Mouse (Mus musculus) stomach, embryonic 16.5 days (tissue): ENCODE measurements around the gene Ap3m1. TPM values are rescaled to one million over a fixed set of nuclear protein-coding genes. Genes with fewer than 3 reads are reported as not detected.
A peak's percentile ranks its signal among the peaks of the same experiment; 100 is the strongest.

Experiments
- ATAC-seq: fragments of 200-750 bp; cut with Nextera tagmentation; 2 replicates; pipeline ENCODE4 v1.8.0; 2017; ENCODE audit warnings: moderate number of reproducible peaks, moderate TSS enrichment; ENCODE audit not compliant: insufficient read depth, low FRiP score
- H3K27ac ChIP-seq: fragments of 300-500 bp; sonication (generic); 2 replicates; pipeline ENCODE4 v1.5.1; 2014; ENCODE audit warnings: low read length
- H3K27me3 ChIP-seq: fragments of 300-500 bp; sonication (generic); 2 replicates; pipeline ENCODE4 v1.6.1; 2014; ENCODE audit warnings: low read length, control low read depth, mixed read lengths; ENCODE audit not compliant: control insufficient read depth, insufficient read depth
- H3K36me3 ChIP-seq: fragments of 300-500 bp; sonication (generic); 2 replicates; pipeline ENCODE4 v1.6.1; 2014; ENCODE audit warnings: low read length; ENCODE audit not compliant: control insufficient read depth, insufficient read depth
- H3K4me1 ChIP-seq: fragments of 300-500 bp; sonication (generic); 2 replicates; pipeline ENCODE4 v1.6.1; 2014; ENCODE audit warnings: low read length, control low read depth, mixed read lengths; ENCODE audit not compliant: control insufficient read depth, insufficient read depth
- H3K4me2 ChIP-seq: fragments of 300-500 bp; sonication (generic); 2 replicates; pipeline ENCODE4 v1.6.1; 2014; ENCODE audit warnings: low read depth, low read length, mixed read lengths
- H3K4me3 ChIP-seq: fragments of 300-500 bp; sonication (generic); replicated peaks from 2 replicates; pipeline ENCODE4 v1.5.1; 2014; ENCODE audit warnings: mild to moderate bottlenecking, low read length
- H3K9ac ChIP-seq: fragments of 300-500 bp; sonication (generic); 2 replicates; pipeline ENCODE4 v1.6.1; 2014; ENCODE audit warnings: low read length
- H3K9me3 ChIP-seq: fragments of 300-500 bp; sonication (generic); replicated peaks from 2 replicates; pipeline ENCODE4 v1.6.1; 2016; ENCODE audit warnings: low read length, control low read depth; ENCODE audit not compliant: control insufficient read depth
- WGBS: fragments of 180-500 bp; shearing (Covaris S2); extraction: QIAGEN DNeasy Blood & Tissue Kit; methylation state at CpG from one replicate; pipeline ENCODE4 v1.1.7; 2014; 5-methylcytosine and 5-hydroxymethylcytosine counted together
- polyA plus RNA-seq: library from polyadenylated mRNA; unstranded; fragments of >200 nt; fragmentation: Nextera tagmentation; extraction: Ambion mirVana; gene quantifications from 2 replicates; pipeline ENCODE4 v1.2.1, GENCODE M21; 2015

Gene Ap3m1
- polyA plus RNA-seq, 1 experiment from 2014 or later: 73.8 TPM

DNA sequence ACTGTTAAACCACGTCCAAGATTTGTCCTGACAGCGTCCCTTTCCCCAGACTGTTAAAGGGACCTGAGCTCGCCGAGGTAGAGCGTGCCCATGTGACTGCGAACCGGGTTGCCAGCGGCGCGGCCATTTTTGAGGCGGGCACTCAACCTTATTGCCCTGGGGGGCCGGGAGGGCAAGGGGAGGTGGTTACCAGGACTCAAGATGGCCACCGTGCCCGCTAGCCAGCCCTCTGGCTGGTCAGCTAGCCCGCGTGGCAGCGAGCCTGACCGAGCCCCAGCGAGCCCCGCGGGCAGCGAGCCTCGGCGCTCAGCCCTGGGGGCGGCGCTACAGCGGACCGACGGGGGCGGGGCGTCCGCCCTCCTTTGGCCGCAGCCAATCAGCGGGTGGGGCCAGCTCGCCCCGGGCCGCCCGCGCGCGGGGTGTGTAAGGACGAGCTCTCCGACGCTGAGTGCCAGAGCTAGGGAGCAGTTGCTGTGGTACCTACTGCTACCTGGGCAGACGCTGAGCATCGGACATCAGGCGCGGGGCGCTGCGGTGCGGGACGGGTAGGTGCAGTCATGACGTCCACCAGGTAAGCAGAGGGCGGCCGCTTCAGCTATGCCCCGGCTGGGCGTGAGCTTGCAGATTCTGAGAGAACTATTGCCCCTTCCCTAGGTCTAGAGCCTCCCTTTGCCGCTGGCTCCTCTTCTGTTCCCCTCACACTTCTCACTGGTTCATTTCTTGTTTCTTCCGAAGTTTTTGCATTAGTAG lies 23.6 kb upstream of the Ap3m1 start:
- peak; percentile 98 for ATAC-seq

DNA sequence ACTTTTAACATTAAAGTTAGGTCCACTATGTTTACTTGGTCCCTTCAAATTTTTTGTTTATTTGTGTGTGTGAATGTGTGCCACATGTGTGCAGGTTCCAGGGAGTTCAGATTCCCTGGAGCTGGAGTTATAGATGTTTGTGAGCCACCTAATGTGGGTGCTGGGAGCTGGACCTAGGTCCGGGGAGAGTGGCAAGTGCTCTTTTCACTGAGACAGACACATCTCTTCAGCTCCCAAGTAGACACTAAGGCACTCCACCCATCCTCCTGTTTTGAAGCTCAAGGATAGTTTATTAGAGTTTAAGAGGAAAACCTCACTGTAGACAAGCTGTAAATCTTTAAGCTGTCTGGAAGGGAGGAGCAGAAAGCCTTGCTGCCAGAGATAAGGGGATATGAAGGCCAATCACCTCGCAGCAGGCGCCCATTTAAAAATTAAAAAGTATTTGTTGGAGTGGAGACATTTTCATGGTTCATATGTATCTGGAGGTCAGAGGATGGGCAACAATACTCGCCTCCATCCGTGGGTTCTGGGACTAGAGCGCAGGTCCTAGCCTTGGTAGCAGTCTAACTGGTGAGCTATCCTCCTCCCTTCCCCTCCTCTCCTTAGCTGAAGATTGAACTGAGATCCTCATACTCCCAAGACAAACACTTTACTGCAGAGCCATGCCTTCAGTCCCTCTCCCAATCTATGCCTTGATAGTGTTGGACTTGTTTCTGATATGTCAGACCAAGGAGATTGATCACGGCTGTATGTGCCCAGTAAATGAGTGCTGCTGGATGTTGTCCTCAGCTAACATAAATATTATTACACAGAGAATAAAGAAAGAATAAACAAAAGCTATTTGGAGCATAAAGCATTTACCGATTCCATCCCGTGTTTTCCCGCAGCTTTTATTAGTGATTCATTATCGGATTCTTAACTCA lies 22.4 kb upstream of the Ap3m1 start:
- 31% methylated on average over 11 of the region's 11 CpGs for WGBS
- Histone ChIP-seq H3K27me3 (no peaks in the 10 kb centered on the region), H3K36me3 (no peaks in the 10 kb centered on the region), H3K4me3 (peak overlapping the region; percentile 71; the same call in 1 of the 2 replicates), H3K27ac (no peak overlapping the region; the same call in none of the 2 replicates), H3K4me1 (peaks cover 17% of the 10 kb centered on the region; the same call in 1 of the 2 replicates), H3K9ac (peak overlapping the region; percentile 80; the same call in 1 of the 2 replicates), H3K4me2 (peak overlapping the region; percentile 86), H3K9me3 (no peaks in the 10 kb centered on the region)
- no peak for ATAC-seq

More for the DNA sequence above, 23.6 kb upstream of the Ap3m1 start:
- Histone ChIP-seq H3K27ac (peak overlapping the region; percentile 87), H3K4me3 (peak overlapping the region; percentile 71), H3K27me3 (no peaks in the 10 kb centered on the region), H3K9me3 (no peaks in the 10 kb centered on the region), H3K9ac (peak overlapping the region; percentile 80), H3K4me1 (peaks cover 21% of the 10 kb centered on the region; the same call in 1 of the 2 replicates), H3K4me2 (peak overlapping the region; percentile 86), H3K36me3 (no peaks in the 10 kb centered on the region)
- WGBS: under 1% methylated on average over 59 of the region's 59 CpGs

- Histone ChIP-seq H3K4me3 (no peak overlapping the region), H3K27me3 (no peaks in the 10 kb centered on the region), H3K4me2 (no peak overlapping the region), H3K27ac (no peak overlapping the region), H3K36me3 (no peaks in the 10 kb centered on the region), H3K9me3 (no peaks in the 10 kb centered on the region), H3K4me1 (peaks cover 14% of the 10 kb centered on the region; the same call in 1 of the 2 replicates), H3K9ac (no peak overlapping the region)
- ATAC-seq: no peak
- WGBS: 61% methylated on average over 3 of the region's 3 CpGs
These were observed 21.7 kb upstream of the Ap3m1 start for GRCm38 (mm10) chr14:21073981-21074380.

- Histone ChIP-seq H3K9ac (no peak overlapping the region), H3K36me3 (no peaks in the 10 kb centered on the region), H3K4me2 (no peak overlapping the region), H3K9me3 (no peaks in the 10 kb centered on the region), H3K27me3 (no peaks in the 10 kb centered on the region), H3K4me3 (no peak overlapping the region), H3K4me1 (peaks cover 10% of the 10 kb centered on the region), H3K27ac (no peak overlapping the region)
- WGBS: 86% methylated on average over 5 of the region's 5 CpGs
- no peak for ATAC-seq
These were observed 17.3 kb upstream of the Ap3m1 start for GRCm38 (mm10) chr14:21069594-21069993.

GRCm38 (mm10) chr14:21065490-21066162 lies 13.3 kb upstream of the Ap3m1 start:
- ATAC-seq: no peak
- Histone ChIP-seq H3K4me2 (no peak overlapping the region), H3K4me1 (peaks cover 10% of the 10 kb centered on the region), H3K9me3 (no peaks in the 10 kb centered on the region), H3K4me3 (no peak overlapping the region), H3K9ac (no peak overlapping the region), H3K27me3 (no peaks in the 10 kb centered on the region), H3K36me3 (no peaks in the 10 kb centered on the region), H3K27ac (no peak overlapping the region)
- WGBS: 38% methylated on average over 8 of the region's 8 CpGs

GRCm38 (mm10) chr14:21064321-21064720 lies 12.0 kb upstream of the Ap3m1 start:
- Histone ChIP-seq H3K4me1 (peaks cover 10% of the 10 kb centered on the region), H3K27ac (no peak overlapping the region), H3K27me3 (no peaks in the 10 kb centered on the region), H3K9me3 (no peaks in the 10 kb centered on the region), H3K36me3 (no peaks in the 10 kb centered on the region), H3K4me2 (no peak overlapping the region), H3K4me3 (no peak overlapping the region), H3K9ac (no peak overlapping the region)
- WGBS: 6% methylated on average over 1 of the region's 1 CpGs
- no peak for ATAC-seq

DNA sequence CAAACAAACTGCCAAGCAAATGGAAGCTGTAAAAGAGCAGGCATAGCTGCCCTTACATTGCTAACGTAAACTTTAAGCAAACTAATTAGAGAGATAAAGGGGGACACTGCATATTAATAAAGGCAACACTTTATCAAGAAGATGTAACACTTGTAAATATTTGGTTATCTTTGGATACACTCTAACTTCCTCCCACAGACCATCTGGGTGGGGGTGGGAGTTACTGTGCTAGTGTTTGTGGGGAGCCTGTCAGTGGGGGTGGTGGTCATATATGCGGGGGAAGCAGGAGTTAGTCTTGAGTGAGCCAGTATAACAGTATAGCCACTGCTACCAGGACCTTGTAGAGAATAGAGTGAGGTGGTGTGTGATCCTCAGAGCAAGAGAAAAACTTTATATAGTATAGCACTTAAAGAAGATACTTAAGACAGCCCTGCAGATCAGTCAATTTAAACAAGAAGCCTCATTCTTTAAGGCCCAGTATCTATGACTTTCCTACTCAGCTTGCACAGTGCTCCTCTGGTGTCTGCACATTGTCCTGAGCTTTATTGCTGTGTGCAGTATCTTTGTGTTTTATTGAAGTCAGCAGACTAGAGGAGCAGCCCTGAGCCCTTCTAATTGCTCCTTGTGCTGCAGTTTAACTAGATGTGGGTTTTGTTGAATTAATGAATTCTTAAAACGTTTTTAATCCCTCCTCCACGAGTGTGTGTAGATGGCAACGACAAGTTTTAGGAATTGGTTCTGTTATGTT lies 10.6 kb upstream of the Ap3m1 start:
- H3K36me3 ChIP-seq: no peaks in the 10 kb centered on the region
- H3K9me3 ChIP-seq: no peaks in the 10 kb centered on the region
- no peak for ATAC-seq
- H3K27me3 ChIP-seq: no peaks in the 10 kb centered on the region
- no peak overlapping the region for H3K4me3 ChIP-seq
- H3K4me2 ChIP-seq: no peak overlapping the region
- peaks cover 10% of the 10 kb centered on the region for H3K4me1 ChIP-seq
- WGBS: 58% methylated on average over 5 of the region's 5 CpGs
- H3K27ac ChIP-seq: no peak overlapping the region
- H3K9ac ChIP-seq: no peak overlapping the region

GRCm38 (mm10) chr14:21058972-21059371 lies 6.7 kb upstream of the Ap3m1 start:
- no peaks in the 10 kb centered on the region for H3K27me3 ChIP-seq
- H3K36me3 ChIP-seq: no peaks in the 10 kb centered on the region
- no peak for ATAC-seq
- no peak overlapping the region for H3K4me3 ChIP-seq
- H3K4me1 ChIP-seq: no peaks in the 10 kb centered on the region
- no peak overlapping the region for H3K4me2 ChIP-seq
- H3K27ac ChIP-seq: no peak overlapping the region
- H3K9me3 ChIP-seq: no peaks in the 10 kb centered on the region
- H3K9ac ChIP-seq: no peak overlapping the region
- WGBS: 83% methylated on average over 2 of the region's 2 CpGs
